Mouse (Mus musculus) embryonic facial prominence, embryonic 11.5 days (tissue): ENCODE measurements around the gene Kmt2c. TPM values are rescaled to one million over a fixed set of nuclear protein-coding genes. Genes with fewer than 3 reads are reported as not detected.

Source experiments
- ATAC-seq: fragments of 200-750 bp; cut with Nextera tagmentation; replicated peaks from 2 replicates; pipeline ENCODE4 v1.8.0; 2017; ENCODE audit warnings: low read depth; ENCODE audit not compliant: insufficient number of reproducible peaks, low FRiP score, low TSS enrichment
- DNase-seq: peaks from one replicate; pipeline ENCODE4 v3.0.0-alpha.2; 2015; ENCODE audit warnings: low spot score
- H3K27ac ChIP-seq: fragments of 300-500 bp; sonication (generic); replicated peaks from 2 replicates; pipeline ENCODE4 v1.5.1; 2014; ENCODE audit warnings: mild to moderate bottlenecking, low read depth, low read length, control low read depth
- H3K27me3 ChIP-seq: fragments of 300-500 bp; sonication (generic); 2 replicates; pipeline ENCODE4 v1.6.1; 2014; ENCODE audit warnings: mild to moderate bottlenecking, low read length, moderate library complexity, mixed read lengths; ENCODE audit not compliant: control insufficient read depth, insufficient read depth
- H3K36me3 ChIP-seq: fragments of 300-500 bp; sonication (generic); replicated peaks from 2 replicates; pipeline ENCODE4 v1.6.1; 2014; ENCODE audit warnings: low read depth, mild to moderate bottlenecking, low read length, moderate library complexity, mixed read lengths; ENCODE audit not compliant: control insufficient read depth, insufficient read depth
- H3K4me1 ChIP-seq: fragments of 300-500 bp; sonication (generic); 2 replicates; pipeline ENCODE4 v1.6.1; 2014; ENCODE audit warnings: low read length, mixed read lengths; ENCODE audit not compliant: control insufficient read depth, insufficient read depth
- H3K4me2 ChIP-seq: fragments of 300-500 bp; sonication (generic); 2 replicates; pipeline ENCODE4 v1.6.1; 2014; ENCODE audit warnings: low read depth, mild to moderate bottlenecking, control low read depth, low read length, moderate library complexity
- H3K4me3 ChIP-seq: fragments of 300-500 bp; sonication (generic); 2 replicates; pipeline ENCODE4 v1.5.1; 2014; ENCODE audit warnings: low read depth, low read length, control low read depth
- H3K9ac ChIP-seq: fragments of 300-500 bp; sonication (generic); replicated peaks from 2 replicates; pipeline ENCODE4 v1.6.1; 2014; ENCODE audit warnings: mild to moderate bottlenecking, control low read depth, low read length
- H3K9me3 ChIP-seq: fragments of 300-500 bp; sonication (generic); replicated peaks from 2 replicates; pipeline ENCODE4 v1.6.1; 2016; ENCODE audit warnings: mild to moderate bottlenecking, low read length, inconsistent platforms, mixed read lengths; ENCODE audit not compliant: control insufficient read depth
- WGBS: fragments of 180-500 bp; shearing (Covaris S2); extraction: QIAGEN DNeasy Blood & Tissue Kit; methylation state at CpG from one replicate; pipeline ENCODE4 v1.1.7; 2014; 5-methylcytosine and 5-hydroxymethylcytosine counted together
- polyA plus RNA-seq: library from polyadenylated mRNA; unstranded; fragments of >200 nt; fragmentation: Nextera tagmentation; extraction: Ambion mirVana; gene quantifications from 2 replicates; pipeline ENCODE4 v1.2.1, GENCODE M21; 2014

Kmt2c gene
- polyA plus RNA-seq, 1 experiment from 2014 or later: 15.8 TPM

- H3K27me3 ChIP-seq: no peaks in the 10 kb centered on the region
- no peak overlapping the region for H3K4me2 ChIP-seq
- WGBS: 33% methylated on average over 1 of the region's 1 CpGs
- no peak overlapping the region for H3K9ac ChIP-seq
- no peak for ATAC-seq
- H3K36me3 ChIP-seq: no peaks in the 10 kb centered on the region
- H3K4me3 ChIP-seq: no peak overlapping the region
- DNase-seq: no peak
- no peak overlapping the region for H3K27ac ChIP-seq
- H3K4me1 ChIP-seq: no peaks in the 10 kb centered on the region
- no peaks in the 10 kb centered on the region for H3K9me3 ChIP-seq
Measured at GRCm38 (mm10) chr5:25527971-25528370, 29.4 kb upstream of the Kmt2c start.

GRCm38 (mm10) chr5:25526926-25527325, 28.3 kb upstream of the Kmt2c start:
- no peak for DNase-seq
- 0 out of 2 replicates have a peak overlapping the region, but pooled peaks have one; percentile 5 for H3K9ac ChIP-seq
- no peaks in the 10 kb centered on the region for H3K9me3 ChIP-seq
- H3K4me1 ChIP-seq: no peaks in the 10 kb centered on the region
- 39% methylated on average over 4 of the region's 4 CpGs for WGBS
- H3K4me2 ChIP-seq: no peak overlapping the region
- no peak overlapping the region for H3K4me3 ChIP-seq
- no peak overlapping the region for H3K27ac ChIP-seq
- H3K36me3 ChIP-seq: no peaks in the 10 kb centered on the region
- no peaks in the 10 kb centered on the region for H3K27me3 ChIP-seq
- no peak for ATAC-seq

GRCm38 (mm10) chr5:25526116-25526515, 27.5 kb upstream of the Kmt2c start:
- no peaks in the 10 kb centered on the region for H3K4me1 ChIP-seq
- H3K36me3 ChIP-seq: no peaks in the 10 kb centered on the region
- no peaks in the 10 kb centered on the region for H3K27me3 ChIP-seq
- H3K4me3 ChIP-seq: no peak overlapping the region
- ATAC-seq: no peak
- no peak overlapping the region for H3K27ac ChIP-seq
- no peak overlapping the region for H3K9ac ChIP-seq
- H3K4me2 ChIP-seq: no peak overlapping the region
- DNase-seq: no peak
- 32% methylated on average over 5 of the region's 5 CpGs for WGBS
- no peaks in the 10 kb centered on the region for H3K9me3 ChIP-seq

- H3K4me2 ChIP-seq: no peak overlapping the region
- H3K27ac ChIP-seq: no peak overlapping the region
- WGBS: 91% methylated on average over 5 of the region's 5 CpGs
- no peak for DNase-seq
- no peaks in the 10 kb centered on the region for H3K4me1 ChIP-seq
- no peaks in the 10 kb centered on the region for H3K9me3 ChIP-seq
- no peak overlapping the region for H3K9ac ChIP-seq
- no peak for ATAC-seq
- H3K27me3 ChIP-seq: no peaks in the 10 kb centered on the region
- H3K36me3 ChIP-seq: no peaks in the 10 kb centered on the region
- no peak overlapping the region for H3K4me3 ChIP-seq
Measured at GRCm38 (mm10) chr5:25521461-25521860, 22.9 kb upstream of the Kmt2c start.

- WGBS: 82% methylated on average over 3 of the region's 3 CpGs
- DNase-seq (no peak), ATAC-seq (no peak)
- H3K4me2 ChIP-seq: no peak overlapping the region
- H3K9ac ChIP-seq: no peak overlapping the region
- no peaks in the 10 kb centered on the region for H3K36me3 ChIP-seq
- H3K27ac ChIP-seq: no peak overlapping the region
- no peaks in the 10 kb centered on the region for H3K27me3 ChIP-seq
- no peaks in the 10 kb centered on the region for H3K4me1 ChIP-seq
- H3K4me3 ChIP-seq: no peak overlapping the region
- no peaks in the 10 kb centered on the region for H3K9me3 ChIP-seq
Measured at GRCm38 (mm10) chr5:25519820-25520219, 21.2 kb upstream of the Kmt2c start.

GRCm38 (mm10) chr5:25517550-25517949, 19.0 kb upstream of the Kmt2c start:
- DNase-seq: no peak
- no peak for ATAC-seq
- Histone ChIP-seq H3K4me1 (no peaks in the 10 kb centered on the region), H3K27me3 (no peaks in the 10 kb centered on the region), H3K36me3 (no peaks in the 10 kb centered on the region), H3K9ac (no peak overlapping the region), H3K27ac (no peak overlapping the region), H3K9me3 (no peaks in the 10 kb centered on the region), H3K4me3 (no peak overlapping the region), H3K4me2 (no peak overlapping the region)
- WGBS: 82% methylated on average over 5 of the region's 5 CpGs

GRCm38 (mm10) chr5:25516301-25516895, 17.8 kb upstream of the Kmt2c start:
- Histone ChIP-seq H3K36me3 (no peaks in the 10 kb centered on the region), H3K9ac (no peak overlapping the region), H3K4me2 (no peak overlapping the region), H3K27me3 (no peaks in the 10 kb centered on the region), H3K9me3 (no peaks in the 10 kb centered on the region), H3K4me3 (no peak overlapping the region), H3K27ac (no peak overlapping the region), H3K4me1 (no peaks in the 10 kb centered on the region)
- DNase-seq: no peak
- 92% methylated on average over 11 of the region's 11 CpGs for WGBS
- ATAC-seq: no peak

- ATAC-seq: no peak
Measured at GRCm38 (mm10) chr5:25515767-25516166, 17.2 kb upstream of the Kmt2c start, which contains the start of gene Cct8l1. Cct8l1 (plus strand) TSS chr5:25516067.

More at GRCm38 (mm10) chr5:25515767-25516166, 17.2 kb upstream of the Kmt2c start, which contains the start of gene Cct8l1:
- H3K36me3 ChIP-seq: no peaks in the 10 kb centered on the region
- no peak for DNase-seq
- no peak within 1 kb of the TSS for H3K27ac ChIP-seq
- no peaks in the 10 kb centered on the region for H3K27me3 ChIP-seq
- 90% methylated on average over 5 of the region's 5 CpGs for WGBS
- H3K4me1 ChIP-seq: no peaks in the 10 kb centered on the region
- no peak within 1 kb of the TSS for H3K4me2 ChIP-seq
- H3K4me3 ChIP-seq: no peak within 1 kb of the TSS
- no peak within 1 kb of the TSS for H3K9ac ChIP-seq
- H3K9me3 ChIP-seq: no peaks in the 10 kb centered on the region
